Mouse (Mus musculus) liver, embryonic 13.5 days (tissue): ENCODE measurements at regions not wholly inside any gene's neighbourhood (a gene's known extent, or its start where the extent isn't known, plus 50 kb on each side); places are given as distances from the start of the nearest gene placed in this dataset.

Experiments used
- ATAC-seq: fragments of 200-750 bp; cut with Nextera tagmentation; 2 replicates; pipeline ENCODE4 v1.8.0; 2017; ENCODE audit warnings: low read depth, mild to moderate bottlenecking, moderate number of reproducible peaks, moderate library complexity
- DNase-seq: peaks from one replicate; pipeline ENCODE4 v3.0.0; 2022
- H3K27ac ChIP-seq: fragments of 300-500 bp; sonication (generic); 2 replicates; pipeline ENCODE4 v1.5.1; 2015; ENCODE audit warnings: moderate library complexity, mild to moderate bottlenecking, inconsistent platforms
- H3K27me3 ChIP-seq: fragments of 300-500 bp; sonication (generic); 2 replicates; pipeline ENCODE4 v1.6.1; 2015; ENCODE audit warnings: mild to moderate bottlenecking, inconsistent platforms
- H3K36me3 ChIP-seq: fragments of 300-500 bp; sonication (generic); 2 replicates; pipeline ENCODE4 v1.6.1; 2015; ENCODE audit warnings: mild to moderate bottlenecking, inconsistent platforms
- H3K4me1 ChIP-seq: fragments of 300-500 bp; sonication (generic); replicated peaks from 2 replicates; pipeline ENCODE4 v1.6.1; 2015; ENCODE audit warnings: inconsistent platforms
- H3K4me2 ChIP-seq: fragments of 300-500 bp; sonication (generic); 2 replicates; pipeline ENCODE4 v1.6.1; 2015; ENCODE audit warnings: inconsistent platforms, mild to moderate bottlenecking, moderate library complexity
- H3K4me3 ChIP-seq: fragments of 300-500 bp; sonication (generic); replicated peaks from 2 replicates; pipeline ENCODE4 v1.5.1; 2015; ENCODE audit warnings: mild to moderate bottlenecking, inconsistent platforms
- H3K9ac ChIP-seq: fragments of 300-500 bp; sonication (generic); 2 replicates; pipeline ENCODE4 v1.6.1; 2015; ENCODE audit warnings: mild to moderate bottlenecking, inconsistent platforms
- H3K9me3 ChIP-seq: fragments of 300-500 bp; sonication (generic); replicated peaks from 2 replicates; pipeline ENCODE4 v1.6.1; 2016; ENCODE audit warnings: inconsistent platforms
- WGBS: fragments of 180-500 bp; shearing (Covaris S2); methylation state at CpG from one replicate; pipeline ENCODE4 v1.1.7; 2015; ENCODE audit not compliant: insufficient replicate concordance; 5-methylcytosine and 5-hydroxymethylcytosine counted together

GRCm38 (mm10) chr17:63575316-63576007, 75.6 kb upstream of the Fbxl17 start:
- ATAC-seq = no peak
- Histone ChIP-seq H3K36me3 (no peaks in the 10 kb centered on the region), H3K27ac (no peak overlapping the region), H3K27me3 (no peaks in the 10 kb centered on the region), H3K9me3 (no peaks in the 10 kb centered on the region), H3K9ac (no peak overlapping the region), H3K4me1 (no peaks in the 10 kb centered on the region), H3K4me2 (no peak overlapping the region), H3K4me3 (no peak overlapping the region)
- WGBS = 59% methylated on average over 4 of the region's 4 CpGs
- no peak for DNase-seq

GRCm38 (mm10) chr17:63582870-63583269, 83.1 kb upstream of the Fbxl17 start:
- H3K4me3 ChIP-seq = no peak overlapping the region
- DNase-seq (no peak), ATAC-seq (no peak)
- H3K4me2 ChIP-seq = no peak overlapping the region
- H3K36me3 ChIP-seq = no peaks in the 10 kb centered on the region
- no peak overlapping the region for H3K9ac ChIP-seq
- H3K27ac ChIP-seq = no peak overlapping the region
- H3K27me3 ChIP-seq = no peaks in the 10 kb centered on the region
- no peaks in the 10 kb centered on the region for H3K9me3 ChIP-seq
- 61% methylated on average over 4 of the region's 4 CpGs for WGBS
- no peaks in the 10 kb centered on the region for H3K4me1 ChIP-seq

DNA sequence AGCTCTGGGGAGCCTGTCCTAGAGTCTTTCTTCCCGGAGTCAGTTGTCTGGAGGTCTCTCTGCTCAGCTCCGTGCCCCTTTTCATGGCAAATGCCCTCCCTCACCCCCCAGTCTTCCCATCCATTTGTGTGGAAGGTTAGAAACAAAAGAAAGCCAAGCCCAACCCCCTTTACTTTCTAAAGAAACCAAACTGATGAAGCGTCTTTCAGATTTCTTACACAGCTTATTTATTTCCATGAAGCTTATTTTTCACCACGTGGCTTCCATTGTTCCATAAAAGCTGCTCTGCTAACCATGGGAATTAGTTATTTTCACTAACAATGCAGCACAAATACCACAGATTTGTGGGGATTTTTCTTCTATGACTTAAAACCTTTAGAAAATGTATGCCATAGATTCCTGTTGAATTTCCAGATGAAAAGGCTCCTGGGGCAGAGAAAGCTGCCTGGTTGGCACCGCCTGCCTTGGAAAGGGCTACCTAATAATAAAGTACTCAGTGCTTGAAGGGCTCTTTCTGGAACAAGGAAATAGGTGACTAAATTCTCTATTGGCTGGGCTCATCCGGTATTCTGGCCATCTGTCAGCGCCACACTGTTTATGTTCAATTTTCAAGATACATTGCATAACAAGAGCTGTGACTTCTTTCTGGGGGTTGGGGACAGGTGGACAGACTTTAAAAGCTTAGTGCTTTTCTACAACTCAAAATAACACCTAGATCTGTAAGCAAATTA, 107.4 kb upstream of the Fbxl17 start:
- Histone ChIP-seq H3K4me1 (no peaks in the 10 kb centered on the region), H3K27ac (no peak overlapping the region), H3K9ac (no peak overlapping the region), H3K27me3 (no peaks in the 10 kb centered on the region), H3K4me3 (no peak overlapping the region), H3K4me2 (no peak overlapping the region), H3K36me3 (no peaks in the 10 kb centered on the region), H3K9me3 (no peaks in the 10 kb centered on the region)
- DNase-seq (no peak), ATAC-seq (no peak)
- WGBS = 65% methylated on average over 7 of the region's 7 CpGs

DNA sequence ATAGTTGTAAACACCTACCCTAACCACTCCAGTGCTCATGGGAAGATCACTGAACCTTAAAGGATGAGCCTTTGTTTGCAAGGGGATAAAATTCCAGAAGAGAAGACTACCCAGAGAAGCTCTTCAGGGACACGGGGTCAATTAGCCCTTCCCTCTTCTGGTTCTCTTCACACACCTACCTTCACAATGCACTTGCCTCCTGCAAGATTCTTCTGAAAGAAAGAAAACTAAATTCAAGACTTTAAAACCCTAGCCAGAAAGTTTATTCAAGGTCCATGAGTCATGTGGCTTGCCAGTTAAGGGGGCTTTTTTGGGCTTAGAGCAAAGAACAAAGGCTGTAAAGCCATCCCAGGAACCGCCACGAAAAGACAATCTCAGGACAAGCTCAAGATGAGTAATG, 122.9 kb upstream of the Fbxl17 start:
- no peak overlapping the region for H3K27ac ChIP-seq
- ATAC-seq (no peak), DNase-seq (no peak)
- H3K9me3 ChIP-seq = no peaks in the 10 kb centered on the region
- H3K4me2 ChIP-seq = no peak overlapping the region
- no peaks in the 10 kb centered on the region for H3K4me1 ChIP-seq
- H3K27me3 ChIP-seq = no peaks in the 10 kb centered on the region
- no peak overlapping the region for H3K4me3 ChIP-seq
- no peaks in the 10 kb centered on the region for H3K36me3 ChIP-seq
- WGBS = 33% methylated on average over 3 of the region's 3 CpGs
- no peak overlapping the region for H3K9ac ChIP-seq

DNA sequence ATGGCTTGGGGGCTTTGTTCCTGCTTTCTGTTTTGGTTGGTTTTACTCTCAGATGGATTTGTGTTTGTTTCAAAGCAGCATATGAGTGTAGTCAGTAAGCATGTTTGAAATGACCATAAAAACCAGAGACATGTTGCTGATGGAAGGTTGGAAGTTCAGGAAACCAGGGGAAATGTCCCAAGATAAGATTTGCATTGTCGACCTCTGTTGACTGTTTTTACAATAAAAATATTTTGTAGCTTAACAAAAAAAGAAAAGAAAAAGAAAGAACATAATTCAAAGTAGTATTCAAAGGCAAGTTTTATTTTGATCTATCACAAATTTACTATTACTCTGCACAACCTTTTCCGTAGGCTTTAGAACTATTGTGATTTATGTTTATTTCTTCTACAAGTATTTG, 137.8 kb upstream of the Fbxl17 start:
- DNase-seq (no peak), ATAC-seq (no peak)
- Histone ChIP-seq H3K4me1 (no peaks in the 10 kb centered on the region), H3K4me3 (no peak overlapping the region), H3K27me3 (no peaks in the 10 kb centered on the region), H3K27ac (no peak overlapping the region), H3K9ac (no peak overlapping the region), H3K36me3 (no peaks in the 10 kb centered on the region), H3K9me3 (no peaks in the 10 kb centered on the region), H3K4me2 (no peak overlapping the region)
- 47% methylated on average over 2 of the region's 2 CpGs for WGBS

- Histone ChIP-seq H3K27ac (no peak overlapping the region), H3K4me2 (no peak overlapping the region), H3K9ac (no peak overlapping the region), H3K4me1 (no peaks in the 10 kb centered on the region), H3K36me3 (no peaks in the 10 kb centered on the region), H3K4me3 (no peak overlapping the region), H3K27me3 (no peaks in the 10 kb centered on the region), H3K9me3 (no peaks in the 10 kb centered on the region)
- WGBS = 66% methylated on average over 4 of the region's 4 CpGs
- DNase-seq (no peak), ATAC-seq (no peak)
Observed at GRCm38 (mm10) chr17:63644390-63644789, 144.6 kb upstream of the Fbxl17 start.

GRCm38 (mm10) chr17:63657687-63658086, 157.9 kb upstream of the Fbxl17 start:
- DNase-seq (no peak), ATAC-seq (no peak)
- Histone ChIP-seq H3K4me3 (no peak overlapping the region), H3K36me3 (no peaks in the 10 kb centered on the region), H3K4me2 (no peak overlapping the region), H3K27ac (no peak overlapping the region), H3K9me3 (no peaks in the 10 kb centered on the region), H3K4me1 (no peaks in the 10 kb centered on the region), H3K9ac (no peak overlapping the region), H3K27me3 (no peaks in the 10 kb centered on the region)
- 59% methylated on average over 6 of the region's 6 CpGs for WGBS

GRCm38 (mm10) chr17:63660841-63661481, 161.1 kb upstream of the Fbxl17 start:
- H3K36me3 ChIP-seq = no peaks in the 10 kb centered on the region
- no peak overlapping the region for H3K27ac ChIP-seq
- H3K4me1 ChIP-seq = no peaks in the 10 kb centered on the region
- H3K27me3 ChIP-seq = no peaks in the 10 kb centered on the region
- DNase-seq (no peak), ATAC-seq (no peak)
- no peak overlapping the region for H3K4me2 ChIP-seq
- no peak overlapping the region for H3K9ac ChIP-seq
- no peak overlapping the region for H3K4me3 ChIP-seq
- 69% methylated on average over 13 of the region's 13 CpGs for WGBS
- H3K9me3 ChIP-seq = no peaks in the 10 kb centered on the region

GRCm38 (mm10) chr17:63661584-63661983, 161.8 kb upstream of the Fbxl17 start:
- Histone ChIP-seq H3K36me3 (no peaks in the 10 kb centered on the region), H3K4me2 (no peak overlapping the region), H3K9ac (no peak overlapping the region), H3K4me3 (no peak overlapping the region), H3K27ac (no peak overlapping the region), H3K4me1 (no peaks in the 10 kb centered on the region), H3K27me3 (no peaks in the 10 kb centered on the region), H3K9me3 (no peaks in the 10 kb centered on the region)
- no peak for ATAC-seq
- no peak for DNase-seq
- 66% methylated on average over 4 of the region's 4 CpGs for WGBS

DNA sequence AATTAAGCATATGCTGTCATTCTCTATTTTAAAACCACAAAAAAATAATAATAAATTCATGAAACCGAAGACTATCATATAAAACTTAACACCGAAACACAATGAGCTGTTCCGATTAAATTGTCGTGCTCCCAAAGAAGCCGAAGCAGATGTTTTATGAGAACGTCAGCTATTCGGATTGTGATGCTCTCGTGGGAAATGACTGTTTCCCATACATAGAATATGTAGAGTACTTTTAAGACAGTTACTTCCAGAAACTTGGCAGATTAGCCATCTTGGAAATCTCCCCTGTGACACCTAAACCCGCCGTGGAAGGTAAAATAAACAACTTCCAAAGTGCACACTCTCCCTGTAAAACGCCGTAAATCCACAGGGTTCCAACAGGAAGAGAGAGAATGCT, 162.4 kb upstream of the Fbxl17 start:
- 71% methylated on average over 12 of the region's 12 CpGs for WGBS
- no peaks in the 10 kb centered on the region for H3K4me1 ChIP-seq
- no peaks in the 10 kb centered on the region for H3K9me3 ChIP-seq
- no peak overlapping the region for H3K9ac ChIP-seq
- no peak overlapping the region for H3K27ac ChIP-seq
- H3K36me3 ChIP-seq = no peaks in the 10 kb centered on the region
- no peak for DNase-seq
- H3K27me3 ChIP-seq = no peaks in the 10 kb centered on the region
- H3K4me3 ChIP-seq = no peak overlapping the region
- ATAC-seq = no peak
- no peak overlapping the region for H3K4me2 ChIP-seq

GRCm38 (mm10) chr17:63676791-63677190, 177.0 kb upstream of the Fbxl17 start:
- Histone ChIP-seq H3K27me3 (no peaks in the 10 kb centered on the region), H3K4me3 (no peak overlapping the region), H3K4me2 (no peak overlapping the region), H3K9me3 (no peaks in the 10 kb centered on the region), H3K4me1 (no peaks in the 10 kb centered on the region), H3K36me3 (no peaks in the 10 kb centered on the region), H3K9ac (no peak overlapping the region), H3K27ac (no peak overlapping the region)
- ATAC-seq (no peak), DNase-seq (no peak)
- 70% methylated on average over 8 of the region's 8 CpGs for WGBS
